Mouse (Mus musculus) olfactory bulb, adult 2 months (tissue): Measurements from ENCODE around the gene Tmem37.

Experiments
- CTCF ChIP-seq: fragments of 200-500 bp; IDR thresholded peaks from 2 replicates; pipeline ENCODE4 v1.5.1; 2012; ENCODE audit warnings: low read depth, mild to moderate bottlenecking, low read length, moderate library complexity; ENCODE audit not compliant: insufficient read depth
- POLR2A ChIP-seq: fragments of 200-500 bp; IDR thresholded peaks from 2 replicates; pipeline ENCODE4 v1.6.1; 2012; ENCODE audit warnings: mild to moderate bottlenecking, low read depth, low read length, moderate library complexity; ENCODE audit not compliant: insufficient read depth

- TF ChIP-seq POLR2A = no peak
- no peak for TF ChIP-seq CTCF
Measured at GRCm38 (mm10) chr1:120056236-120056635, 17.6 kb downstream of the Tmem37 start.
